Mouse (Mus musculus): ENCODE results near the gene Disp1. TPM values are rescaled to one million over a fixed set of nuclear protein-coding genes. Genes with fewer than 3 reads are reported as not detected.
A peak's percentile ranks its signal among the peaks of the same experiment; 100 is the strongest.

Gene Disp1
- polyA plus RNA-seq, 1 experiment from 2014 or later = 10.8 TPM

GRCm38 (mm10) chr1:183107476-183107875 lies 113.8 kb downstream of the Disp1 start:
- no peak overlapping the region for H3K27ac ChIP-seq

GRCm38 (mm10) chr1:183104696-183105095 lies 116.6 kb downstream of the Disp1 start:
- Histone ChIP-seq H3K9me3 (no peaks in the 10 kb centered on the region), H3K27me3 (ENCODE audit: insufficient read depth, poor library complexity, severe bottlenecking) (no peaks in the 10 kb centered on the region), H3K36me3 (0 out of 2 replicates have a peak, but pooled peaks cover 2% of the 10 kb centered on the region), H3K4me3 (no peak overlapping the region), H3K27ac (no peak overlapping the region), H3K4me1 (peaks cover 14% of the 10 kb centered on the region)
- no peak for DNase-seq (ENCODE audit: low spot score)
- WGBS = 86% methylated on average over 5 of the region's 5 CpGs

More at GRCm38 (mm10) chr1:183107476-183107875, 113.8 kb downstream of the Disp1 start:
- Histone ChIP-seq H3K4me1 (peaks cover 17% of the 10 kb centered on the region), H3K9me3 (no peaks in the 10 kb centered on the region), H3K36me3 (0 out of 2 replicates have a peak, but pooled peaks cover 2% of the 10 kb centered on the region), H3K4me3 (no peak overlapping the region), H3K27me3 (ENCODE audit: insufficient read depth, poor library complexity, severe bottlenecking) (no peaks in the 10 kb centered on the region)
- 68% methylated on average over 2 of the region's 2 CpGs for WGBS
- no peak for DNase-seq (ENCODE audit: low spot score)

GRCm38 (mm10) chr1:183102775-183103174 lies 118.5 kb downstream of the Disp1 start:
- 80% methylated on average over 3 of the region's 3 CpGs for WGBS
- Histone ChIP-seq H3K4me3 (no peak overlapping the region), H3K27ac (no peak overlapping the region)

GRCm38 (mm10) chr1:183102153-183102552 lies 119.2 kb downstream of the Disp1 start:
- no peak for DNase-seq (ENCODE audit: low spot score)
- H3K27ac ChIP-seq = 0 out of 2 replicates have a peak overlapping the region, but pooled peaks have one; percentile 3

More at GRCm38 (mm10) chr1:183102775-183103174, 118.5 kb downstream of the Disp1 start:
- Histone ChIP-seq H3K27me3 (ENCODE audit: insufficient read depth, poor library complexity, severe bottlenecking) (no peaks in the 10 kb centered on the region), H3K36me3 (peaks cover 2% of the 10 kb centered on the region; the same call in 1 of the 2 replicates), H3K4me1 (peaks cover 13% of the 10 kb centered on the region), H3K9me3 (no peaks in the 10 kb centered on the region)
- no peak for DNase-seq (ENCODE audit: low spot score)

GRCm38 (mm10) chr1:183101371-183101770 lies 120.0 kb downstream of the Disp1 start:
- H3K27me3 ChIP-seq (ENCODE audit: insufficient read depth, poor library complexity, severe bottlenecking) = no peaks in the 10 kb centered on the region
- WGBS = 84% methylated on average over 3 of the region's 3 CpGs
- H3K4me1 ChIP-seq = peaks cover 9% of the 10 kb centered on the region; the same call in 1 of the 2 replicates
- no peaks in the 10 kb centered on the region for H3K9me3 ChIP-seq
- DNase-seq (ENCODE audit: low spot score) = no peak
- no peak overlapping the region for H3K4me3 ChIP-seq
- H3K27ac ChIP-seq = no peak overlapping the region
- H3K36me3 ChIP-seq = peaks cover 2% of the 10 kb centered on the region; the same call in 1 of the 2 replicates

More at GRCm38 (mm10) chr1:183102153-183102552, 119.2 kb downstream of the Disp1 start:
- Histone ChIP-seq H3K36me3 (peaks cover 2% of the 10 kb centered on the region; the same call in 1 of the 2 replicates), H3K4me3 (no peak overlapping the region), H3K4me1 (peaks cover 9% of the 10 kb centered on the region; the same call in 1 of the 2 replicates), H3K9me3 (no peaks in the 10 kb centered on the region), H3K27me3 (ENCODE audit: insufficient read depth, poor library complexity, severe bottlenecking) (no peaks in the 10 kb centered on the region)
- 70% methylated on average over 8 of the region's 8 CpGs for WGBS

- DNase-seq (ENCODE audit: low spot score) = no peak
- Histone ChIP-seq H3K4me3 (no peak overlapping the region), H3K36me3 (peaks cover 7% of the 10 kb centered on the region), H3K27ac (no peak overlapping the region), H3K9me3 (no peaks in the 10 kb centered on the region), H3K27me3 (ENCODE audit: insufficient read depth, poor library complexity, severe bottlenecking) (no peaks in the 10 kb centered on the region), H3K4me1 (peaks cover 15% of the 10 kb centered on the region)
- 83% methylated on average over 5 of the region's 5 CpGs for WGBS
These were observed 121.1 kb downstream of the Disp1 start for GRCm38 (mm10) chr1:183100245-183100644.

- H3K36me3 ChIP-seq = peaks cover 13% of the 10 kb centered on the region
- no peaks in the 10 kb centered on the region for H3K27me3 ChIP-seq (ENCODE audit: insufficient read depth, poor library complexity, severe bottlenecking)
- no peak overlapping the region for H3K4me3 ChIP-seq
- H3K4me1 ChIP-seq = peaks cover 19% of the 10 kb centered on the region
- no peak for DNase-seq (ENCODE audit: low spot score)
- no peak overlapping the region for H3K27ac ChIP-seq
- H3K9me3 ChIP-seq = no peaks in the 10 kb centered on the region
- 94% methylated on average over 12 of the region's 12 CpGs for WGBS
These were observed 121.6 kb downstream of the Disp1 start for GRCm38 (mm10) chr1:183099686-183100085.

- no peaks in the 10 kb centered on the region for H3K9me3 ChIP-seq
- H3K27ac ChIP-seq = no peak overlapping the region
- no peak overlapping the region for H3K4me3 ChIP-seq
- 86% methylated on average over 10 of the region's 10 CpGs for WGBS
- H3K4me1 ChIP-seq = peaks cover 13% of the 10 kb centered on the region
- no peak for DNase-seq (ENCODE audit: low spot score)
- peaks cover 19% of the 10 kb centered on the region for H3K36me3 ChIP-seq
- no peaks in the 10 kb centered on the region for H3K27me3 ChIP-seq (ENCODE audit: insufficient read depth, poor library complexity, severe bottlenecking)
These were observed 123.7 kb downstream of the Disp1 start for GRCm38 (mm10) chr1:183097606-183098005.

GRCm38 (mm10) chr1:183095454-183096088 lies 125.8 kb downstream of the Disp1 start:
- peak overlapping the region; percentile 9; the same call in 1 of the 2 replicates for H3K27ac ChIP-seq
- 67% methylated on average over 8 of the region's 8 CpGs for WGBS
- no peaks in the 10 kb centered on the region for H3K27me3 ChIP-seq (ENCODE audit: insufficient read depth, poor library complexity, severe bottlenecking)
- no peak overlapping the region for H3K4me3 ChIP-seq
- peaks cover 19% of the 10 kb centered on the region for H3K36me3 ChIP-seq
- H3K4me1 ChIP-seq = peaks cover 10% of the 10 kb centered on the region
- no peaks in the 10 kb centered on the region for H3K9me3 ChIP-seq
- DNase-seq (ENCODE audit: low spot score) = no peak

GRCm38 (mm10) chr1:183092296-183092695 lies 129.0 kb downstream of the Disp1 start:
- H3K27ac ChIP-seq = no peak overlapping the region
- WGBS = 89% methylated on average over 4 of the region's 4 CpGs
- no peak for DNase-seq (ENCODE audit: low spot score)
- no peaks in the 10 kb centered on the region for H3K9me3 ChIP-seq
- no peaks in the 10 kb centered on the region for H3K27me3 ChIP-seq (ENCODE audit: insufficient read depth, poor library complexity, severe bottlenecking)
- no peak overlapping the region for H3K4me3 ChIP-seq
- H3K36me3 ChIP-seq = peaks cover 49% of the 10 kb centered on the region
- peaks cover 19% of the 10 kb centered on the region for H3K4me1 ChIP-seq

GRCm38 (mm10) chr1:183091203-183091602 lies 130.1 kb downstream of the Disp1 start:
- 94% methylated on average over 7 of the region's 7 CpGs for WGBS
- Histone ChIP-seq H3K9me3 (no peaks in the 10 kb centered on the region), H3K4me1 (peaks cover 19% of the 10 kb centered on the region), H3K27ac (no peak overlapping the region), H3K27me3 (ENCODE audit: insufficient read depth, poor library complexity, severe bottlenecking) (no peaks in the 10 kb centered on the region), H3K4me3 (no peak overlapping the region), H3K36me3 (peaks cover 60% of the 10 kb centered on the region)
- DNase-seq (ENCODE audit: low spot score) = no peak

GRCm38 (mm10) chr1:183088661-183089060 lies 132.7 kb downstream of the Disp1 start:
- no peaks in the 10 kb centered on the region for H3K9me3 ChIP-seq
- H3K4me3 ChIP-seq = no peak overlapping the region
- no peak overlapping the region for H3K27ac ChIP-seq
- H3K36me3 ChIP-seq = peaks cover 57% of the 10 kb centered on the region
- H3K4me1 ChIP-seq = peaks cover 22% of the 10 kb centered on the region
- no peak for DNase-seq (ENCODE audit: low spot score)
- H3K27me3 ChIP-seq (ENCODE audit: insufficient read depth, poor library complexity, severe bottlenecking) = no peaks in the 10 kb centered on the region
- WGBS = 94% methylated on average over 23 of the region's 23 CpGs

GRCm38 (mm10) chr1:183086843-183087242 lies 134.5 kb downstream of the Disp1 start:
- 94% methylated on average over 14 of the region's 14 CpGs for WGBS

More at GRCm38 (mm10) chr1:183086843-183087242, 134.5 kb downstream of the Disp1 start:
- Histone ChIP-seq H3K4me3 (no peak overlapping the region), H3K27ac (no peak overlapping the region), H3K9me3 (no peaks in the 10 kb centered on the region), H3K27me3 (ENCODE audit: insufficient read depth, poor library complexity, severe bottlenecking) (no peaks in the 10 kb centered on the region), H3K4me1 (peaks cover 22% of the 10 kb centered on the region), H3K36me3 (peaks cover 57% of the 10 kb centered on the region)
- no peak for DNase-seq (ENCODE audit: low spot score)
